17 mouse cellular contexts compared by ENCODE assay signal in the genomic region with DNA sequence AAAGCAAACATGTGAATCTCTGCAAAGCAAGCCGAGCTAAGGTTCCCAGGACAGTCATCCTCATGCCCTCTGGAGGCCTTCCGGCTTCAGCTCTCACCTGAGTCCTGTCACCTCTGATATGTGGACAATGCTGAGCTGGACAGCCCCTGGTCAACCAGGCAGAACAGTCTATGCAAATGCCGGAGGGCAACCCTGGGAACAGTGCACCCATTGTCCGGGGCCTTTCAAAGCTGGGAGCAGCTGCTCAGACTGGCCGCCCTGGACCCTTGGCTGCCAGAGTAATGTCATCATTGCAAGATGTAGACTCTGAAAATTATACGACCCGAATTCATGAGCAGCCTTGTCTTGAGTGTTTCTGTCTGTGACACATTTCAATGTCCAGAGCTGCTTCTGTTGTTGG. TPM values are rescaled to one million over a fixed set of nuclear protein-coding genes. Genes with fewer than 3 reads are reported as not detected.
DNase-seq lines count a peak whose midpoint lies in the region; ATAC-seq and TF ChIP-seq lines count a peak whose summit lies in the region.
"Had no signal": no experiment of that assay in that cellular context is flagged by ENCODE, and none has a peak within 500 bp of the region (broad histone marks: within the 10 kb centered on the region; RNA-seq: fewer than 3 reads in every experiment).

No protein-coding gene starts in this region.

- H3K9ac ChIP-seq in hindbrain, embryonic 16.5 days (ENCODE audit: low read depth, low read length), result no peak overlapping the region
- no peak overlapping the region for H3K9ac ChIP-seq in intestine, postnatal 0 days (ENCODE audit: low read depth, low read length)
- H3K9ac ChIP-seq: limb, embryonic 12.5 days had no signal

- intact Hi-C loops in left cerebral cortex, postnatal 4 days (cut with DNase I), result no loop called here
- intact Hi-C loops in left cerebral cortex, postnatal 36 days (cut with DNase I), result loop anchor here (5.0 kb wide), 1 partner anchor 50 kb away; no protein-coding TSS in a partner anchor

- no peaks in the 10 kb centered on the region for H3K36me3 ChIP-seq in hindbrain, embryonic 16.5 days (ENCODE audit: control insufficient read depth, insufficient read depth, low read length)
- H3K36me3 ChIP-seq in intestine, postnatal 0 days (ENCODE audit: control insufficient read depth, insufficient read depth), result no peaks in the 10 kb centered on the region
- H3K36me3 ChIP-seq: limb, embryonic 12.5 days had no signal

- peak overlapping the region; percentile 42; the same call in 1 of the 2 replicates for H3K27ac ChIP-seq in hindbrain, embryonic 16.5 days (ENCODE audit: low read depth, low read length)
- no peak overlapping the region for H3K27ac ChIP-seq in intestine, postnatal 0 days (ENCODE audit: low read depth, low read length)
- H3K27ac ChIP-seq: gastrocnemius, adult 2 months; layer of hippocampus, adult 2 months; limb, embryonic 12.5 days had no signal

- 15% methylated on average over 7 of the region's 7 CpGs for WGBS in hindbrain, embryonic 16.5 days
- 56% methylated on average over 7 of the region's 7 CpGs for WGBS in intestine, postnatal 0 days

- H3K4me2 ChIP-seq in hindbrain, embryonic 16.5 days (ENCODE audit: low read length), result no peak overlapping the region
- no peak overlapping the region for H3K4me2 ChIP-seq in intestine, postnatal 0 days (replicated peaks; ENCODE audit: low read depth)
- H3K4me2 ChIP-seq: heart, embryonic 11.5 days; limb, embryonic 12.5 days had no signal

- H3K9me3 ChIP-seq in hindbrain, embryonic 16.5 days (ENCODE audit: control insufficient read depth, low read length), result no peaks in the 10 kb centered on the region
- no peaks in the 10 kb centered on the region for H3K9me3 ChIP-seq in intestine, postnatal 0 days (ENCODE audit: control insufficient read depth)
- H3K9me3 ChIP-seq: limb, embryonic 12.5 days had no signal

- no peak for TF ChIP-seq CTCF in intestine, postnatal 0 days (IDR thresholded peaks at IDR 0.05; ENCODE audit: low read depth)

- DNase-seq in cerebellum, adult 9-10 months, result peak; percentile 5
- no peak for DNase-seq in cerebellum, adult 8-10 months
- DNase-seq in left cerebral cortex, postnatal 4 days, result peak; percentile 66
- DNase-seq in left cerebral cortex, postnatal 36 days (ENCODE audit: low spot score in 2 of 2), result no peak
- peak; percentile 90 for DNase-seq in retina, postnatal 1 day
- DNase-seq in urinary bladder, postnatal 14 days (ENCODE audit: low spot score), result no peak
- DNase-seq: cerebellum, postnatal 14 days; gastrocnemius, adult 2 months; kidney, adult 11 months; lung, adult 2 months had no signal

- peak; percentile 46; the same call in 1 of the 2 replicates for ATAC-seq in hindbrain, embryonic 16.5 days
- ATAC-seq in intestine, postnatal 0 days, result no peak

- H3K4me1 ChIP-seq in hindbrain, embryonic 16.5 days (ENCODE audit: control insufficient read depth, insufficient read depth, low read depth, low read length), result peaks cover 20% of the 10 kb centered on the region
- no peaks in the 10 kb centered on the region for H3K4me1 ChIP-seq in intestine, postnatal 0 days (replicated peaks; ENCODE audit: control insufficient read depth, insufficient read depth, low read length)

- H3K4me3 ChIP-seq in hindbrain, embryonic 16.5 days (ENCODE audit: low read length), result no peak overlapping the region
- no peak overlapping the region for H3K4me3 ChIP-seq in intestine, postnatal 0 days (ENCODE audit: low read depth, low read length)
- H3K4me3 ChIP-seq: gastrocnemius, adult 2 months; layer of hippocampus, adult 2 months; limb, embryonic 12.5 days had no signal

- H3K27me3 ChIP-seq in hindbrain, embryonic 16.5 days (replicated peaks; ENCODE audit: control insufficient read depth, insufficient read depth, low read length), result peaks cover 39% of the 10 kb centered on the region
- H3K27me3 ChIP-seq in intestine, postnatal 0 days (replicated peaks; ENCODE audit: control insufficient read depth, insufficient read depth, low read length), result peaks cover 64% of the 10 kb centered on the region

RNA-seq across cellular contexts. Expression of a gene that starts 37.5 kb away (rescaled TPM):
- total RNA-seq in left cerebral cortex, postnatal 4 days (2021), result 10 to 100 TPM; 15.0 to 20.7 TPM
- total RNA-seq in left cerebral cortex, postnatal 36 days (2021), result 10 to 100 TPM in 1 of 2 experiments, 1 to 10 TPM in 1; 7.9 to 12.8 TPM
- polyA plus RNA-seq in hindbrain, embryonic 16.5 days (2015; fragmentation: Nextera tagmentation; extraction: Ambion mirVana), result 1.2 and 1.4 TPM in 2 replicates
- not detected in 2 replicates for polyA plus RNA-seq in intestine, postnatal 0 days (2015; fragmentation: Nextera tagmentation; extraction: Ambion mirVana)
- total RNA-seq: adrenal gland, postnatal 36 days; gastrocnemius, adult 2 months had no signal
- polyA plus RNA-seq: heart, embryonic 11.5 days; limb, embryonic 12.5 days; lung, adult 2 months; spleen, adult 2 months had no signal

Comparison
In these comparisons a context has a peak if more than half of its experiments do, and no peak if none do; other contexts are left out.
1. DNase-seq: peak in cerebellum, adult 9-10 months (single experiment), left cerebral cortex, postnatal 4 days (single experiment) and retina, postnatal 1 day (single experiment); none in cerebellum, adult 8-10 months (single experiment), left cerebral cortex, postnatal 36 days (0 of 2) and urinary bladder, postnatal 14 days (single experiment).